Mouse (Mus musculus) liver, embryonic 13.5 days (tissue): ENCODE results near the gene Hist1h2ap. TPM values are rescaled to one million over a fixed set of nuclear protein-coding genes. Genes with fewer than 3 reads are reported as not detected.
"Not testable (repeated sequence)": the region's sequence is repeated elsewhere in the genome, so short reads cannot be mapped to it uniquely, and the experiment has no call there.

Experiments used
- ATAC-seq: fragments of 200-750 bp; cut with Nextera tagmentation; 2 replicates; pipeline ENCODE4 v1.8.0; 2017; ENCODE audit warnings: low read depth, mild to moderate bottlenecking, moderate number of reproducible peaks, moderate library complexity
- DNase-seq: peaks from one replicate; pipeline ENCODE4 v3.0.0; 2022
- H3K27ac ChIP-seq: fragments of 300-500 bp; sonication (generic); 2 replicates; pipeline ENCODE4 v1.5.1; 2015; ENCODE audit warnings: moderate library complexity, mild to moderate bottlenecking, inconsistent platforms
- H3K27me3 ChIP-seq: fragments of 300-500 bp; sonication (generic); 2 replicates; pipeline ENCODE4 v1.6.1; 2015; ENCODE audit warnings: mild to moderate bottlenecking, inconsistent platforms
- H3K36me3 ChIP-seq: fragments of 300-500 bp; sonication (generic); 2 replicates; pipeline ENCODE4 v1.6.1; 2015; ENCODE audit warnings: mild to moderate bottlenecking, inconsistent platforms
- H3K4me1 ChIP-seq: fragments of 300-500 bp; sonication (generic); replicated peaks from 2 replicates; pipeline ENCODE4 v1.6.1; 2015; ENCODE audit warnings: inconsistent platforms
- H3K4me2 ChIP-seq: fragments of 300-500 bp; sonication (generic); 2 replicates; pipeline ENCODE4 v1.6.1; 2015; ENCODE audit warnings: inconsistent platforms, mild to moderate bottlenecking, moderate library complexity
- H3K4me3 ChIP-seq: fragments of 300-500 bp; sonication (generic); replicated peaks from 2 replicates; pipeline ENCODE4 v1.5.1; 2015; ENCODE audit warnings: mild to moderate bottlenecking, inconsistent platforms
- H3K9ac ChIP-seq: fragments of 300-500 bp; sonication (generic); 2 replicates; pipeline ENCODE4 v1.6.1; 2015; ENCODE audit warnings: mild to moderate bottlenecking, inconsistent platforms
- H3K9me3 ChIP-seq: fragments of 300-500 bp; sonication (generic); replicated peaks from 2 replicates; pipeline ENCODE4 v1.6.1; 2016; ENCODE audit warnings: inconsistent platforms
- WGBS: fragments of 180-500 bp; shearing (Covaris S2); methylation state at CpG from one replicate; pipeline ENCODE4 v1.1.7; 2015; ENCODE audit not compliant: insufficient replicate concordance; 5-methylcytosine and 5-hydroxymethylcytosine counted together
- polyA plus RNA-seq: library from polyadenylated mRNA; unstranded; fragments of >200 nt; fragmentation: Nextera tagmentation; extraction: Ambion mirVana; gene quantifications from 2 replicates; pipeline ENCODE4 v1.2.1, GENCODE M21; 2015

The Hist1h2ap gene
- polyA plus RNA-seq, 1 experiment from 2014 or later: 5,264 TPM

DNA sequence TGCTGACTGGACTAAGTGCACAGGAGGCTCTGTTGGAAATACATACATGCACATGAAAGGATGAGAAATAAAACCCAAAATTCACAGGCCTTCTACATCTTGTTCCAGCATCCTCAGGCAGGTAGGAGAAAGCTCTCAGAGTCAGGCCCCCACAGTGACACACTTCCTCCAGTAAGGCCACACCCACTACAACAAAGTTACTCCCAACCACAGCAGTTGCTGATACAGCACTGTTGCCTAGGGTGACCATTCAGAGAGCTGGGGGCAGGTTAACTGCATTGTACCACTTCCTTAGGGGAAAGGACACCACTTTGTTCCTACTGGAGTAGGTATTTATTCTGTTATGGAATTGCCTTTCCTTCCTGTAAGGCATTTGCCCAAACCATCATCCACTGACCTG lies 36.1 kb downstream of the Hist1h2ap start:
- H3K27me3 ChIP-seq, H3K27ac ChIP-seq, H3K36me3 ChIP-seq, DNase-seq, H3K4me2 ChIP-seq, H3K9me3 ChIP-seq, H3K4me3 ChIP-seq, H3K9ac ChIP-seq, H3K4me1 ChIP-seq: not testable (repeated sequence)
- peak; percentile 74 for ATAC-seq

DNA sequence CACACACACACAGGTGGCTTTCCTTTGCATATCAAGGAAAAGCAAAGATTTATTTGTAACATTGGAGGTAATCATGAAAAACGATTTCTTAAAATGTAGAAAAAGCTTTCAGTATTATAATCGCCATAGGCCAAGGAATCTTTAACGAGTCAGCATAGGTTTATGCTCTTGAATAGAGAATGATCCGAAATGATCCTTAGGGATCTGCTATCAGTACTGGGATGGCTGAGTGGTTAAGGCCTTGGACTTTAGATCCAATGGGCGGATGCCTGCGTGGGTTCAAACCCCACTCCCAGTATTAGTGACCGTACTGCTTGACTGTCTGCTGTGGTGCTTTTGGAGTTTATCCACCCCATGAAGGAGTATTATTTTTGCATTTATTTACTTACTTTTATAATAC lies 37.7 kb downstream of the Hist1h2ap start:
- no peaks in the 10 kb centered on the region for H3K36me3 ChIP-seq
- WGBS: 78% methylated on average over 7 of the region's 7 CpGs
- H3K27me3 ChIP-seq: no peaks in the 10 kb centered on the region
- H3K4me1 ChIP-seq: peaks cover 5% of the 10 kb centered on the region
- ATAC-seq: no peak
- no peak overlapping the region for H3K9ac ChIP-seq
- H3K4me3 ChIP-seq: no peak overlapping the region
- no peak for DNase-seq
- H3K4me2 ChIP-seq: no peak overlapping the region
- no peaks in the 10 kb centered on the region for H3K9me3 ChIP-seq
- H3K27ac ChIP-seq: no peak overlapping the region

DNA sequence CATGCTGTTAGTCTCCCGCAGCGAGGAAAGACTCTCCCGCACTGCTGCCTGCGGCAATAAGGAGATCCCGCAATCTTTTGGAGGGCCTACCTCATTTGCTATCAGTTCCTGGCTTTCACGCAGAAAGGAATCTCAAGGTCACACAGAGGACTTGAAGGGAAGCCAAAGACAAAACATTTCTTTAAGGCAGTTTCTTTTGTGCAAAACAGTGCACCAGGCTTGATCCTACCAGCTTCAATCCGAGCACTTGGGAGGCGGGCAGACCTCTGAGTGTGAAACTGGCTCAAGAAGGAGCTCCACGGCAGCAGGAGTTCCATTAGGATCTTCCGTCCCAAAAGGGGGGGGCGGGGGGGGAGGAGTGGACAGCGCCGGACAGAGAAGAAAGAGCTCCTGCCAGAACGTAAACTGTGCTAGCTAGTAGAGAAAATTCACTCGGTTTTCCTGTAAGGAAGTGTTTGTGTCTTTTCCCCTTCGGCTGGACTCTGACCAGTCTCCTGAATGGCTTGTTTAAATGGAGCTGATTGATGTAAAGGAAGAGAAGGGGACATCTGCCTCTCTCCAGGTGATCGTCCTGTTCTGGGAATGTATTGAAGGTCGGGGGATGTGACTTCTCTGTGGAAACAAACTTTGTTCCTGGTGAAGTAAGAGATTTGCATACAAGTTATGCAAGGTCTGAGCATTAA lies 42.6 kb downstream of the Hist1h2ap start:
- no peak overlapping the region for H3K4me3 ChIP-seq
- peaks cover 36% of the 10 kb centered on the region for H3K4me1 ChIP-seq
- ATAC-seq: no peak
- H3K27me3 ChIP-seq: no peaks in the 10 kb centered on the region
- no peaks in the 10 kb centered on the region for H3K9me3 ChIP-seq
- DNase-seq: no peak
- no peaks in the 10 kb centered on the region for H3K36me3 ChIP-seq
- no peak overlapping the region for H3K27ac ChIP-seq
- peak overlapping the region; percentile 52; the same call in 1 of the 2 replicates for H3K9ac ChIP-seq
- H3K4me2 ChIP-seq: peak overlapping the region; percentile 41
- 33% methylated on average over 17 of the region's 18 CpGs for WGBS

DNA sequence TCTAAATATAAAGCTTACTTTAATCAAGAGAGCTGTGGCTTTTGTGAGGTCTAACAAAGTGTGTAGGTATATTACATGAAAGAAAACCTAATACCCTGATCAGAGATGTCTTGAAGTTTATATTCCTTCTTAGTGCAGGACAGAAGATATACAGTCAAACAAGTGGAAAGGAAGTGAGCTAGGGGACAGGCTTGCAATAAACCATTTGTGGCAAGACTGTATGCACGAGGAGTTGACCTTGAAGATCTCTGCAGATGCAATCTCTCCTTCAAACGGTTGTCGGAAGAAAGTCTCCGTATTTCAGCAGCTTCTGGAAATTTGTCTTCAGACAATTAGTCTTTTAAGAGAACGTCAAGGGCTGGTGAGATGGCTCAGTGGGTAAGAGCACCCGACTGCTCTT lies 43.4 kb downstream of the Hist1h2ap start:
- Histone ChIP-seq H3K4me1 (peaks cover 44% of the 10 kb centered on the region), H3K36me3 (no peaks in the 10 kb centered on the region), H3K4me2 (0 out of 2 replicates have a peak overlapping the region, but pooled peaks have one; percentile 34), H3K27me3 (no peaks in the 10 kb centered on the region), H3K9me3 (no peaks in the 10 kb centered on the region), H3K27ac (peak overlapping the region; percentile 100), H3K9ac (peak overlapping the region; percentile 81), H3K4me3 (no peak overlapping the region)
- WGBS: 39% methylated on average over 6 of the region's 6 CpGs
- DNase-seq (no peak), ATAC-seq (no peak)

DNA sequence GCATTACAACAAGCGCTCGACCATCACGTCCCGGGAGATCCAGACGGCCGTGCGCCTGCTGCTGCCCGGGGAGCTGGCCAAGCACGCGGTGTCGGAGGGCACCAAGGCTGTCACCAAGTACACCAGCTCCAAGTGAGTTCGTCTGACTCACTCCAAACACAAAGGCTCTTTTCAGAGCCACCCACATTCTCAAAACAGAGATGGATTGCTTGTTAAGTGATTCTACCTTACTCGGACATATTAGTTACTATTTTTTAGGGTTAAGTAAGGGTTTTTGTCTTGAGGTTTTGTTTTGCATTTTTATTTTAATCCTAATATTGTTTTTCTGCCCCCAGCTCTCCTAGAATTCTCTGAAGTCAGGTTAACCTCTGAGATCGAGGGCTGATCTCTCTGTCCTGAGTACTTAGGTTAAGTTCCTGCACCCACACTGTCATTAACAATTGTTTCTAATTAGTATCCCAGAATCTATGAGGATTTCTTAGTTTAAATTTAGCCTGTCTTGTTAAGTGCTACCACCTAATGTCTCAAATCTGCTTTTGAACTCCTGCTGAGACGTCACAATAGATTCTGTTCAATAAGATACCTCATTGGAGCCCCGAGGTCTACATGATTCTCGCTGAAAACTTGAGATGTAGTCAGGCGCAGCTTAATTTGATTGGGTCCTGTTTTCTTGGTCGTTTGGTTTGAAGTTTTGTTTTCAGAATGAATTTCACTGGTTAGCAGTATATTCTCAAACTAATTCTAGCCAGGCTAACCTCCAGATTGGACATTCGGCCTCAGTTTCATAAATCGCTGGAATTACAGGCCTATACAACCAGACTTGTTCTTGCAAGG lies 45.3 kb downstream of the Hist1h2ap start:
- DNase-seq: peak; percentile 13
- WGBS: 16% methylated on average over 18 of the region's 21 CpGs
- Histone ChIP-seq H3K4me2 (peak overlapping the region; percentile 59), H3K27ac (peak overlapping the region; percentile 100), H3K27me3 (no peaks in the 10 kb centered on the region), H3K4me1 (peaks cover 57% of the 10 kb centered on the region), H3K4me3 (peak overlapping the region; percentile 51), H3K9ac (peak overlapping the region; percentile 81), H3K9me3 (no peaks in the 10 kb centered on the region), H3K36me3 (no peaks in the 10 kb centered on the region)
- ATAC-seq: peak; percentile 17

DNA sequence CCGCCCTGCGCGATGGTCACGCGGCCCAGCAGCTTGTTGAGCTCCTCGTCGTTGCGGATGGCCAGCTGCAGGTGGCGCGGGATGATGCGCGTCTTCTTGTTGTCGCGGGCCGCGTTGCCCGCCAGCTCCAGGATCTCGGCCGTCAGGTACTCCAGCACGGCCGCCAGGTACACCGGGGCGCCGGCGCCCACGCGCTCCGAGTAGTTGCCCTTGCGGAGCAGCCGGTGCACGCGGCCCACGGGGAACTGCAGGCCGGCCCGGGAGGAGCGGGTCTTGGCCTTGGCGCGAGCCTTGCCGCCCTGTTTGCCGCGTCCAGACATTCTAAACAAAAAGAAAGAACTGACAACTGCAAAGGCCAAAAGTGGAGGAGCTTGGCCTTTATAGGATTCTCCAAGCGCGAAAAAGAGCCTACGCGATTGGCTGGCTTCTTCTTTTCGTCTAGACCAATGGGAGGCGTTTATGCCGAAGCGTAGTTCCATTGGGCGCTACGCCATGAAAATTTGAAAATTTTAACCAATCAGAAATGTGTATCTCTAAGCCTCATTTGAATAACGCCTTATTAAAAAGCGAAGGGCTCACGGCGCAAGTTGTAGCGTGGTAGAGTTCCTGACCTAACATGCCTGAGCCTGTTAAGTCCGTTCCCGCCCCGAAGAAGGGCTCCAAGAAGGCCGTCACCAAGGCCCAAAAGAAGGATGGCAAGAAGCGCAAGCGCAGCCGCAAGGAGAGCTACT lies 46.2 kb downstream of the Hist1h2ap start, which contains the start of the genes Hist1h2an and Hist1h2bp:
Gene Hist1h2an (minus strand): TSS at position 320 of the 731 bp plus-strand sequence.
Gene Hist1h2bp (plus strand): TSS at position 563 of the 731 bp plus-strand sequence.
- Histone ChIP-seq H3K4me1 (peaks cover 59% of the 10 kb centered on the region), H3K4me2 (peak within 1 kb of the TSS; percentile 70), H3K9ac (peak within 1 kb of the TSS; percentile 84), H3K4me3 (peak within 1 kb of the TSS; percentile 56), H3K27ac (peak within 1 kb of the TSS; percentile 100)
- ATAC-seq (peak; percentile 87), DNase-seq (peak; percentile 89)
- not testable (repeated sequence) for H3K27me3 ChIP-seq, H3K9me3 ChIP-seq, H3K36me3 ChIP-seq
- under 1% methylated on average over 32 of the region's 63 CpGs for WGBS

DNA sequence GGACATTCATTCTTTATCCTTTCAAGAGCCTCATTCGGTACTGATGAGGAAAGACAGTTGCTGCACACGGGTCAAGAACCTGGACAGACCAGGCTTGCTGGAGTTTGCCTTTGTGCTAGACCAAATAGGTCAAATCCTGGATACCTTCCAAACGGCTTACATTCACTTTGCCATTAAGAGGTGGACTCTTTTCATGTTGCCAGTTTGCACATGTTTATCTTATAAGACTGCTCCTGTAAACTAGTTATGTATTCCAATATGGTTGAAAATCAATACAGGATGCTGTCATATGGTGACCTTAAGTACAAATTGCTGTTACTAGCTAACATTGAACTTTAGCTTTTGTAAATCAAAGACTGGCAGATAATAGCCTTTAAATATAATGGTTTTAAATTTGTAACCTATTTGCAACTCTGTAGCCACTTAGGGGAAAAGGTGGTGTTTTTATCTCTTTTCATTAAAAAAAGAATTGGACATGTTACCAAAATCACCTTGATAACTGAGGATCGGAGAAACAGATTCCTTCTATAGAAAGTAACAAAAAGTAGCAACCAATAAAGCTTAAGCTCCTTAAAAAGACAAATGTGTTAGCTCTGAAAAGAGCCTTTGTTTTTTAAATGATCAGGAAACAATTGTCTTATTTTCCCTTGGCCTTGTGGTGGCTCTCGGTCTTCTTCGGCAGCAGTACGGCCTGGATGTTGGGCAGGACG lies 47.0 kb downstream of the Hist1h2ap start:
- DNase-seq: peak; percentile 27
- H3K4me1 ChIP-seq: peaks cover 63% of the 10 kb centered on the region

DNA sequence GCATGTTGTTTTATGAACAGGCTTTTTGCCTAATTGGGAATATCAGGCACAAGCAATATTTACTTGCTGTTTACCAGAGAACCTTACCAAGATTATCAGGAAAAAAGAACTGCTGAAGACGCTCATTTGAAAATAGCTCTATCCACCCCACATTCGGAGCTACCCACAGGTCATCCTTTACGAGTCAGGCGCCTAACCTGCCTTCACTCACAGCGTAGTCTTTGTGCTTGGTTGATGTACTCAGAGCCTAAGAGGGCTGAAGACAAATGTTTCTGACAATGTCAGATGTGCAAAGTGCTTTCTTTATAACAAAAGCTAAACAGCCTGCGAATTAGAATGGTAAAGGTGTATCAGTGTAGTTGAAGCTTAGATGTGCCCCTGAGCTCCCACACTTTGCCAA lies 49.0 kb downstream of the Hist1h2ap start:
- H3K9me3 ChIP-seq: no peaks in the 10 kb centered on the region
- peak overlapping the region; percentile 60 for H3K4me3 ChIP-seq
- H3K9ac ChIP-seq: peak overlapping the region; percentile 84
- peak overlapping the region; percentile 100 for H3K27ac ChIP-seq
- no peaks in the 10 kb centered on the region for H3K27me3 ChIP-seq
- peak overlapping the region; percentile 74 for H3K4me2 ChIP-seq
- WGBS: 59% methylated on average over 6 of the region's 6 CpGs
- H3K4me1 ChIP-seq: peaks cover 55% of the 10 kb centered on the region
- no peak for DNase-seq
- no peak for ATAC-seq
- H3K36me3 ChIP-seq: no peaks in the 10 kb centered on the region

More for the DNA sequence above, 47.0 kb downstream of the Hist1h2ap start:
- Histone ChIP-seq H3K9me3 (no peaks in the 10 kb centered on the region), H3K27me3 (no peaks in the 10 kb centered on the region), H3K36me3 (no peaks in the 10 kb centered on the region), H3K4me2 (peak overlapping the region; percentile 70), H3K4me3 (peak overlapping the region; percentile 56), H3K27ac (peak overlapping the region; percentile 100), H3K9ac (peak overlapping the region; percentile 84)
- ATAC-seq: no peak
- 6% methylated on average over 8 of the region's 8 CpGs for WGBS

DNA sequence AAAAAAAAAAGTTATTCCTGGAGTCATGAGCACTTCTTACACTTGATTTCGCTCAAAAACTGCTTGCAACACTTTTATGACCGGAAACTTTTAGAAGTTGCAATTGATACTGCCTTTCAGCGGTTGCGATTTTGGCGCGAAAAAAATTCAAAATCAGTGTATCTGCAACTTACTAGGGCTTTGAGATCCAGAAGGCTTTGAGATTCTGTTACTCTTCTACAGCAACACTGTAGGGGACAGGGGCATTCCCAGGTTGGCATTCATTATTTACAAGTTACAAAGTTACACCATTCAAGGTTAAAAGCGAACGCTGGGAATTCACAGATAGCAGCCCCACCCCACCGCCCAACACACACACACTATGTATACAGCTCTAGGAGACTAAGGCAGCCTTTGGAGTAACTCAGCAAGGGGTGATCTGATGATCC lies 49.6 kb downstream of the Hist1h2ap start:
- Histone ChIP-seq H3K9ac (peak overlapping the region; percentile 84), H3K4me2 (peak overlapping the region; percentile 74), H3K36me3 (no peaks in the 10 kb centered on the region), H3K4me3 (peak overlapping the region; percentile 60), H3K9me3 (no peaks in the 10 kb centered on the region), H3K27me3 (no peaks in the 10 kb centered on the region), H3K27ac (peak overlapping the region; percentile 100), H3K4me1 (peaks cover 49% of the 10 kb centered on the region)
- DNase-seq: peak; percentile 44
- WGBS: 3% methylated on average over 9 of the region's 9 CpGs
- ATAC-seq: no peak

DNA sequence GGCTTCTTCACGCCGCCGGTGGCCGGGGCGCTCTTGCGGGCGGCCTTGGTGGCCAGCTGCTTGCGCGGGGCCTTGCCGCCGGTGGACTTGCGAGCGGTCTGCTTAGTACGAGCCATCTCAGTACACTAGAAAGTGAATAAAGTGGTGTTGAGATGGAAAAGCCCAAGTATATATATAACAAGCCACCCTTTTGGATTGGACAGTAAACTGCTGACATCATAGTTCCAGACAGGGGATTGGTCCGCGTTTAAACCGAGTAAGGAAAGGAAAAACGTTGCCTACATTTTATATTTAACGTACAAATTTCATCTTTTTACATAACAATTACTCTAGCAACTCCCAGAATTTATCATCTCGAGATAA lies 50.1 kb downstream of the Hist1h2ap start, which contains the start of gene Hist1h3i:
Gene Hist1h3i (minus strand): TSS at position 116 of the 363 bp plus-strand sequence.
- Histone ChIP-seq H3K27ac (peak within 1 kb of the TSS; percentile 100), H3K9ac (peak within 1 kb of the TSS; percentile 84), H3K4me2 (peak within 1 kb of the TSS; percentile 74), H3K36me3 (no peaks in the 10 kb centered on the region), H3K27me3 (no peaks in the 10 kb centered on the region), H3K4me1 (peaks cover 47% of the 10 kb centered on the region), H3K9me3 (no peaks in the 10 kb centered on the region), H3K4me3 (peak within 1 kb of the TSS; percentile 60)
- ATAC-seq (peak; percentile 39), DNase-seq (peak; percentile 76)
- WGBS: under 1% methylated on average over 13 of the region's 20 CpGs
